Mouse (Mus musculus): ENCODE data around the gene Slc26a10.
"Not testable (repeated sequence)": the region's sequence is repeated elsewhere in the genome, so short reads cannot be mapped to it uniquely, and the experiment has no call there.

DNA sequence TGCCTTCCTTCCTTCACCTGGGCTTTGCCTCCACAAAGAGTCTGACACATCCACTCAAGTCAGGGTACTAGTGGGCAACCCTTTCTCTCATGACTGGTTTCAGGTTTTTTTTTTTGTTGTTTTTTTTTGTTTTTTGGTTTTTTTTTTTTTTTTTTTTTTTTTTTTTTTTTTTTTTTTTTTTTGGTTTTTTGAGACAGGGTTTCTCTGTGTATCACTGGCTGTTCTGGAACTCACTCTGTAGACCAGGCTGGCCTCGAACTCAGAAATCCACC is 11.5 kb upstream of the Slc26a10 start:
- TF ChIP-seq CTCF (IDR thresholded peaks at IDR 0.05; ENCODE audit: borderline replicate concordance, extremely low read depth, insufficient read depth, insufficient read length); POLR2A (IDR thresholded peaks at IDR 0.05; ENCODE audit: borderline replicate concordance, extremely low read depth, insufficient read depth, insufficient read length, poor library complexity, severe bottlenecking): not testable (repeated sequence)
